Mouse (Mus musculus) heart, embryonic 11.5 days (tissue): ENCODE measurements around the gene March11. TPM values are rescaled to one million over a fixed set of nuclear protein-coding genes. Genes with fewer than 3 reads are reported as not detected.

Experiments
- ATAC-seq: fragments of 200-750 bp; cut with Nextera tagmentation; replicated peaks from 2 replicates; pipeline ENCODE4 v1.8.0; 2017; ENCODE audit warnings: moderate library complexity; ENCODE audit not compliant: insufficient number of reproducible peaks, low FRiP score, low TSS enrichment
- H3K27ac ChIP-seq: fragments of 300-500 bp; sonication (generic); 2 replicates; pipeline ENCODE4 v1.5.1; 2014; ENCODE audit warnings: mild to moderate bottlenecking, low read depth, low read length
- H3K27me3 ChIP-seq: fragments of 300-500 bp; sonication (generic); 2 replicates; pipeline ENCODE4 v1.6.1; 2014; ENCODE audit warnings: mild to moderate bottlenecking, low read length, mixed read lengths; ENCODE audit not compliant: control insufficient read depth, insufficient read depth
- H3K36me3 ChIP-seq: fragments of 300-500 bp; sonication (generic); 2 replicates; pipeline ENCODE4 v1.6.1; 2014; ENCODE audit warnings: mild to moderate bottlenecking, low read length, moderate library complexity, mixed read lengths; ENCODE audit not compliant: control insufficient read depth, insufficient read depth
- H3K4me1 ChIP-seq: fragments of 300-500 bp; sonication (generic); 2 replicates; pipeline ENCODE4 v1.6.1; 2014; ENCODE audit warnings: low read length; ENCODE audit not compliant: control insufficient read depth, insufficient read depth
- H3K4me2 ChIP-seq: fragments of 300-500 bp; sonication (generic); 2 replicates; pipeline ENCODE4 v1.6.1; 2014; ENCODE audit warnings: mild to moderate bottlenecking, moderate library complexity
- H3K4me3 ChIP-seq: fragments of 300-500 bp; sonication (generic); 2 replicates; pipeline ENCODE4 v1.5.1; 2014; ENCODE audit warnings: low read depth, low read length
- H3K9ac ChIP-seq: fragments of 300-500 bp; sonication (generic); 2 replicates; pipeline ENCODE4 v1.6.1; 2014; ENCODE audit warnings: mild to moderate bottlenecking, low read depth, low read length, moderate library complexity
- H3K9me3 ChIP-seq: fragments of 300-500 bp; sonication (generic); replicated peaks from 2 replicates; pipeline ENCODE4 v1.6.1; 2016; ENCODE audit warnings: low read length; ENCODE audit not compliant: control insufficient read depth
- WGBS: fragments of 180-500 bp; shearing (Covaris S2); extraction: QIAGEN DNeasy Blood & Tissue Kit; methylation state at CpG from one replicate; pipeline ENCODE4 v1.1.7; 2014; ENCODE audit not compliant: insufficient replicate concordance; 5-methylcytosine and 5-hydroxymethylcytosine counted together
- polyA plus RNA-seq: library from polyadenylated mRNA; unstranded; fragments of >200 nt; fragmentation: Nextera tagmentation; extraction: Ambion mirVana; gene quantifications from 2 replicates; pipeline ENCODE4 v1.2.1, GENCODE M21; 2014

March11 gene
- polyA plus RNA-seq, 1 experiment from 2014 or later = not detected

- Histone ChIP-seq H3K4me1 (no peaks in the 10 kb centered on the region), H3K4me2 (no peak overlapping the region), H3K9me3 (no peaks in the 10 kb centered on the region), H3K27me3 (no peaks in the 10 kb centered on the region), H3K9ac (no peak overlapping the region), H3K4me3 (no peak overlapping the region), H3K36me3 (no peaks in the 10 kb centered on the region), H3K27ac (no peak overlapping the region)
- WGBS = 84% methylated on average over 6 of the region's 6 CpGs
- ATAC-seq = no peak
Measured at GRCm38 (mm10) chr15:26340966-26341365, 32.1 kb downstream of the March11 start.

- Histone ChIP-seq H3K9ac (no peak overlapping the region), H3K9me3 (no peaks in the 10 kb centered on the region), H3K27me3 (no peaks in the 10 kb centered on the region), H3K4me1 (no peaks in the 10 kb centered on the region), H3K36me3 (no peaks in the 10 kb centered on the region), H3K27ac (no peak overlapping the region), H3K4me3 (no peak overlapping the region), H3K4me2 (no peak overlapping the region)
- ATAC-seq = no peak
- WGBS = 83% methylated on average over 5 of the region's 5 CpGs
Measured at GRCm38 (mm10) chr15:26344329-26344728, 35.5 kb downstream of the March11 start.

GRCm38 (mm10) chr15:26353656-26354055 is 44.8 kb downstream of the March11 start:
- no peaks in the 10 kb centered on the region for H3K27me3 ChIP-seq
- H3K4me1 ChIP-seq = no peaks in the 10 kb centered on the region
- no peak for ATAC-seq
- H3K4me2 ChIP-seq = no peak overlapping the region
- no peaks in the 10 kb centered on the region for H3K9me3 ChIP-seq
- no peak overlapping the region for H3K4me3 ChIP-seq
- no peak overlapping the region for H3K27ac ChIP-seq
- H3K9ac ChIP-seq = no peak overlapping the region
- H3K36me3 ChIP-seq = no peaks in the 10 kb centered on the region

- Histone ChIP-seq H3K9me3 (no peaks in the 10 kb centered on the region), H3K27me3 (no peaks in the 10 kb centered on the region), H3K9ac (no peak overlapping the region), H3K27ac (no peak overlapping the region), H3K4me1 (no peaks in the 10 kb centered on the region), H3K4me2 (no peak overlapping the region), H3K4me3 (no peak overlapping the region), H3K36me3 (no peaks in the 10 kb centered on the region)
- WGBS = 22% methylated on average over 7 of the region's 7 CpGs
- no peak for ATAC-seq
Measured at GRCm38 (mm10) chr15:26365344-26365743, 56.5 kb downstream of the March11 start.

- 82% methylated on average over 5 of the region's 5 CpGs for WGBS
- no peaks in the 10 kb centered on the region for H3K27me3 ChIP-seq
Measured at GRCm38 (mm10) chr15:26366511-26366910, 57.7 kb downstream of the March11 start.

GRCm38 (mm10) chr15:26373759-26374158 is 64.9 kb downstream of the March11 start:
- no peak for ATAC-seq
- WGBS = 79% methylated on average over 5 of the region's 5 CpGs

More at GRCm38 (mm10) chr15:26366511-26366910, 57.7 kb downstream of the March11 start:
- Histone ChIP-seq H3K9ac (no peak overlapping the region), H3K4me2 (no peak overlapping the region), H3K36me3 (no peaks in the 10 kb centered on the region), H3K9me3 (no peaks in the 10 kb centered on the region), H3K27ac (no peak overlapping the region), H3K4me3 (no peak overlapping the region), H3K4me1 (no peaks in the 10 kb centered on the region)
- ATAC-seq = no peak

GRCm38 (mm10) chr15:26374232-26374631 is 65.4 kb downstream of the March11 start:
- H3K27me3 ChIP-seq = no peaks in the 10 kb centered on the region
- H3K4me2 ChIP-seq = no peak overlapping the region
- no peak overlapping the region for H3K27ac ChIP-seq
- no peak overlapping the region for H3K4me3 ChIP-seq
- H3K36me3 ChIP-seq = no peaks in the 10 kb centered on the region
- H3K4me1 ChIP-seq = no peaks in the 10 kb centered on the region
- 78% methylated on average over 2 of the region's 2 CpGs for WGBS
- no peak overlapping the region for H3K9ac ChIP-seq
- H3K9me3 ChIP-seq = no peaks in the 10 kb centered on the region
- no peak for ATAC-seq

More at GRCm38 (mm10) chr15:26373759-26374158, 64.9 kb downstream of the March11 start:
- H3K27me3 ChIP-seq = no peaks in the 10 kb centered on the region
- H3K4me2 ChIP-seq = no peak overlapping the region
- no peak overlapping the region for H3K4me3 ChIP-seq
- no peaks in the 10 kb centered on the region for H3K9me3 ChIP-seq
- H3K36me3 ChIP-seq = no peaks in the 10 kb centered on the region
- no peak overlapping the region for H3K9ac ChIP-seq
- H3K4me1 ChIP-seq = no peaks in the 10 kb centered on the region
- H3K27ac ChIP-seq = no peak overlapping the region

- Histone ChIP-seq H3K9ac (no peak overlapping the region), H3K27ac (no peak overlapping the region), H3K4me2 (no peak overlapping the region), H3K4me3 (no peak overlapping the region), H3K4me1 (no peaks in the 10 kb centered on the region), H3K9me3 (no peaks in the 10 kb centered on the region), H3K27me3 (no peaks in the 10 kb centered on the region), H3K36me3 (no peaks in the 10 kb centered on the region)
- WGBS = 79% methylated on average over 3 of the region's 3 CpGs
- ATAC-seq = no peak
Measured at GRCm38 (mm10) chr15:26374946-26375345, 66.1 kb downstream of the March11 start.

- H3K36me3 ChIP-seq = no peaks in the 10 kb centered on the region
- WGBS = 75% methylated on average over 2 of the region's 2 CpGs
- ATAC-seq = no peak
Measured at GRCm38 (mm10) chr15:26377355-26377754, 68.5 kb downstream of the March11 start.

More at GRCm38 (mm10) chr15:26377355-26377754, 68.5 kb downstream of the March11 start:
- H3K9me3 ChIP-seq = no peaks in the 10 kb centered on the region
- H3K4me3 ChIP-seq = no peak overlapping the region
- no peaks in the 10 kb centered on the region for H3K27me3 ChIP-seq
- H3K4me2 ChIP-seq = no peak overlapping the region
- H3K27ac ChIP-seq = no peak overlapping the region
- no peaks in the 10 kb centered on the region for H3K4me1 ChIP-seq
- no peak overlapping the region for H3K9ac ChIP-seq
